Mouse (Mus musculus) cortical plate, adult 2 months (tissue): ENCODE results near the gene Cdc25b.

Experiments used
- CTCF ChIP-seq: fragments of 200-500 bp; IDR thresholded peaks from 2 replicates; pipeline ENCODE4 v1.5.1; 2011; ENCODE audit warnings: mild to moderate bottlenecking, control low read depth, low read length; ENCODE audit not compliant: insufficient read depth; ENCODE audit errors: extremely low read depth
- POLR2A ChIP-seq: fragments of 200-500 bp; IDR thresholded peaks from 2 replicates; pipeline ENCODE4 v1.6.1; 2011; ENCODE audit warnings: mild to moderate bottlenecking, low read length, control low read depth; ENCODE audit not compliant: insufficient read depth; ENCODE audit errors: extremely low read depth

GRCm38 (mm10) chr2:131227243-131227642 is 40.5 kb downstream of the Cdc25b start:
- TF ChIP-seq CTCF: no peak
- TF ChIP-seq POLR2A: no peak
